Mouse (Mus musculus): Measurements from ENCODE around the gene Slc44a4. TPM values are rescaled to one million over a fixed set of nuclear protein-coding genes. Genes with fewer than 3 reads are reported as not detected.
A peak's percentile ranks its signal among the peaks of the same experiment; 100 is the strongest.

The Slc44a4 gene
- polyA plus RNA-seq, 1 experiment from 2014 or later: not detected

DNA sequence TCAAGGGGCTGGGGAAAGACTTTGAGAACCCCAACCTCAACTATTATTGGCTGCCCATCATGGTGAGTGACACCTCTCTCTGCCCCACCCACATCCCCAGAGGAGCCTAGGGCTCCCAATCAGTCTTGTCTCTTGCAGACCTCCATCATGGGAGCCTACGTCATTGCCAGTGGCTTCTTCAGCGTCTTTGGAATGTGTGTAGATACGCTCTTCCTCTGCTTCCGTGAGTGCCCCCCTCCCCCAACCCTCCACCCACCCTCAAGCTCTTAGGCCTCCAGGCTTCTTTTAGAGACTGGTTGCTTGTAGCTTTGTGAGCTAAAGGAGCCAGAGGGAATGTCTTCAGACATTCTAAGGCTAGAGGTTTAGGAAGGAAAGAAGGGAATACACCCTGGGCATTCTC is 14.6 kb downstream of the Slc44a4 start:
- 0 out of 2 replicates have a peak, but pooled peaks cover 4% of the 10 kb centered on the region for H3K4me1 ChIP-seq (ENCODE audit: control insufficient read depth, insufficient read depth, low read length)
- no peaks in the 10 kb centered on the region for H3K9me3 ChIP-seq (ENCODE audit: control insufficient read depth, low read length)
- no peak overlapping the region for H3K4me3 ChIP-seq (ENCODE audit: low read depth, low read length)
- no peak for DNase-seq (ENCODE audit: low spot score)
- H3K27me3 ChIP-seq (ENCODE audit: control insufficient read depth, insufficient read depth, low read length): no peaks in the 10 kb centered on the region
- H3K4me2 ChIP-seq (ENCODE audit: low read depth): no peak overlapping the region
- no peak overlapping the region for H3K27ac ChIP-seq (ENCODE audit: low read depth, low read length)
- WGBS: 83% methylated on average over 4 of the region's 4 CpGs
- no peak for ATAC-seq (ENCODE audit: insufficient read depth, low FRiP score, low TSS enrichment)
- no peak overlapping the region for H3K9ac ChIP-seq (ENCODE audit: low read length)
- no peaks in the 10 kb centered on the region for H3K36me3 ChIP-seq (ENCODE audit: control insufficient read depth, insufficient read depth, low read length)

DNA sequence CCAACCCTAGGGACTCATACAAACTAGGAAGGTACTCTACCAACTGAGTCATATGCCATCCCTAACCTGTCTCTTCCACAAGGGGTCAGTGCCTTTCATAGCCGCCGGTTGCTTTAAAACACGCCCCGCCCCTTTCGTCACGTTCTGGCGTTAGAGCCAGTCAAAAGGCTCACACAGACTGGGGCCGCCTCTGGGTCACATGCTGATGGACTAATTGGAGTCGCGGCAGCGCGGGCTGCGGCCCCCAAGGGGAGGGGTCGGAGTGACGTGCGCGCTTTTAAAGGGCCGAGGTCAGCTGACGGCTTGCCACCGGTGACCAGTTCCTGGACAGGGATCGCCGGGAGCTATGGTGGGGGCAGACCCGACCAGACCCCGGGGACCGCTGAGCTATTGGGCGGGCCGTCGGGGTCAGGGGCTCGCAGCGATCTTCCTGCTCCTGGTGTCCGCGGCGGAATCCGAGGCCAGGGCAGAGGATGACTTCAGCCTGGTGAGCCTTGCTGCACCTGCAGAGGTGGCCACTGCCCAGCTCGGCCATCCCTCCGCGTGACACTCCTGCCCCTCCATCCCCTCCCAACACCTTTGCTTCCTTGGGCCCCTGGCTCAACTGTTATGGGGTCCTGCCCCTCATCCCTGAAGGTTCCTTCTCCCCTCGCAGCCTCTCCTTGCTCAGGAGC is 16.9 kb downstream of the Slc44a4 start, which contains the start of gene Neu1:
Gene Neu1 (plus strand): TSS at position 193 of the 674 bp plus-strand sequence.
- Histone ChIP-seq H3K4me3 (ENCODE audit: low read depth, low read length) (peak within 1 kb of the TSS; percentile 69), H3K9me3 (ENCODE audit: control insufficient read depth, low read length) (no peaks in the 10 kb centered on the region), H3K4me1 (ENCODE audit: control insufficient read depth, insufficient read depth, low read length) (0 out of 2 replicates have a peak, but pooled peaks cover 4% of the 10 kb centered on the region), H3K27me3 (ENCODE audit: control insufficient read depth, insufficient read depth, low read length) (no peaks in the 10 kb centered on the region), H3K9ac (ENCODE audit: low read length) (peak within 1 kb of the TSS; percentile 67), H3K4me2 (ENCODE audit: low read depth) (peak within 1 kb of the TSS; percentile 97), H3K36me3 (ENCODE audit: control insufficient read depth, insufficient read depth, low read length) (no peaks in the 10 kb centered on the region), H3K27ac (ENCODE audit: low read depth, low read length) (no peak within 1 kb of the TSS)
- WGBS: 1% methylated on average over 38 of the region's 38 CpGs
- ATAC-seq (ENCODE audit: insufficient read depth, low FRiP score, low TSS enrichment) (peak; percentile 97), DNase-seq (ENCODE audit: low spot score) (peak; percentile 97)

DNA sequence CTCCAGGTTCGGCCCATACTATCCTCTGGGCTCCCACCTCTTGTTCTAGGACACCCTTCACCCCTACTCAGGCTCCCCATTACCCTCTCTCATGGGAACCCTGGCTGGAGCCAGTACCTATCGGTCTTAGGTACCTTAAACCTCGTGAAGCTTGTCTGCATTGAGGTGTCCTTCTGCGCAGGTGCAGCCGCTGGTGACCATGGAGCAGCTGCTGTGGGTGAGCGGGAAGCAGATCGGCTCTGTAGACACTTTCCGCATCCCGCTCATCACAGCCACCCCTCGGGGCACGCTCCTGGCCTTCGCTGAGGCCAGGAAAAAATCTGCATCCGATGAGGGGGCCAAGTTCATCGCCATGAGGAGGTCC is 17.5 kb downstream of the Slc44a4 start:
- Histone ChIP-seq H3K36me3 (ENCODE audit: control insufficient read depth, insufficient read depth, low read length) (no peaks in the 10 kb centered on the region), H3K4me1 (ENCODE audit: control insufficient read depth, insufficient read depth, low read length) (0 out of 2 replicates have a peak, but pooled peaks cover 4% of the 10 kb centered on the region), H3K27me3 (ENCODE audit: control insufficient read depth, insufficient read depth, low read length) (no peaks in the 10 kb centered on the region), H3K27ac (ENCODE audit: low read depth, low read length) (no peak overlapping the region), H3K4me2 (ENCODE audit: low read depth) (peak overlapping the region; percentile 97), H3K9ac (ENCODE audit: low read length) (peak overlapping the region; percentile 67), H3K4me3 (ENCODE audit: low read depth, low read length) (peak overlapping the region; percentile 69), H3K9me3 (ENCODE audit: control insufficient read depth, low read length) (no peaks in the 10 kb centered on the region)
- WGBS: 8% methylated on average over 14 of the region's 14 CpGs
- ATAC-seq (ENCODE audit: insufficient read depth, low FRiP score, low TSS enrichment) (no peak), DNase-seq (ENCODE audit: low spot score) (no peak)

DNA sequence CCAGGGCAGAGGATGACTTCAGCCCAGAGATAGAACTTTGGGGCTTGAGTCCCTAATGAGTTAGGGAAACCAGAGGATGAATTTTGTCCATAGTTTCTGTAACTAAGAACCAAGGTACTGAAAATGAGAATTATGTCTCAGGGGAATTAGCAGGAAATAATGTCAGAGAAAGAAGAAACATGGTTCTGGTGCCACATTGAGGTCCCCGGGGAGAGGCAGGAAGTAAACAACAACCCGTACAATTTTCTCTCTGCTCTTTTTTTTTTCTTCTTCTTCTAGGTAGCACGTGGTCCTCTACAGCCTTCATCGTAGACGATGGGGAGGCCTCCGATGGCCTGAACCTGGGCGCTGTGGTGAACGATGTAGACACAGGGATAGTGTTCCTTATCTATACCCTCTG is 18.0 kb downstream of the Slc44a4 start:
- Histone ChIP-seq H3K4me3 (ENCODE audit: low read depth, low read length) (peak overlapping the region; percentile 69; the same call in 1 of the 2 replicates), H3K36me3 (ENCODE audit: control insufficient read depth, insufficient read depth, low read length) (no peaks in the 10 kb centered on the region), H3K4me1 (ENCODE audit: control insufficient read depth, insufficient read depth, low read length) (0 out of 2 replicates have a peak, but pooled peaks cover 4% of the 10 kb centered on the region), H3K4me2 (ENCODE audit: low read depth) (peak overlapping the region; percentile 97), H3K9me3 (ENCODE audit: control insufficient read depth, low read length) (no peaks in the 10 kb centered on the region), H3K27ac (ENCODE audit: low read depth, low read length) (no peak overlapping the region), H3K27me3 (ENCODE audit: control insufficient read depth, insufficient read depth, low read length) (no peaks in the 10 kb centered on the region), H3K9ac (ENCODE audit: low read length) (peak overlapping the region; percentile 67)
- DNase-seq (ENCODE audit: low spot score): no peak
- ATAC-seq (ENCODE audit: insufficient read depth, low FRiP score, low TSS enrichment): no peak
- 92% methylated on average over 8 of the region's 8 CpGs for WGBS

DNA sequence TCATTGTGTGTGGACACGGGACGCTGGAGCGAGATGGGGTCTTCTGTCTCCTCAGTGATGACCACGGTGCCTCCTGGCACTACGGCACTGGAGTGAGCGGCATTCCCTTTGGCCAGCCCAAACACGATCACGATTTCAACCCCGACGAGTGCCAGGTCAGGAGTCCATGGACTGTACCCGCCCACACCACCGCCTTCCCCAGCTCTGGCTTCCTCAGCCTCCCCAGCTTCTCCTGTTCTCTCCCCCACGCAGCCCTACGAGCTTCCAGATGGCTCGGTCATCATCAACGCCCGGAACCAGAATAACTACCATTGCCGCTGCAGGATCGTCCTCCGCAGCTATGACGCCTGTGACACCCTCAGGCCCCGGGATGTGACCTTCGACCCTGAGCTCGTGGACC is 19.8 kb downstream of the Slc44a4 start:
- H3K27ac ChIP-seq (ENCODE audit: low read depth, low read length): no peak overlapping the region
- no peak overlapping the region for H3K4me3 ChIP-seq (ENCODE audit: low read depth, low read length)
- WGBS: 77% methylated on average over 24 of the region's 24 CpGs
- no peaks in the 10 kb centered on the region for H3K9me3 ChIP-seq (ENCODE audit: control insufficient read depth, low read length)
- H3K4me1 ChIP-seq (ENCODE audit: control insufficient read depth, insufficient read depth, low read length): 0 out of 2 replicates have a peak, but pooled peaks cover 4% of the 10 kb centered on the region
- H3K4me2 ChIP-seq (ENCODE audit: low read depth): no peak overlapping the region
- DNase-seq (ENCODE audit: low spot score) (no peak), ATAC-seq (ENCODE audit: insufficient read depth, low FRiP score, low TSS enrichment) (no peak)
- no peaks in the 10 kb centered on the region for H3K27me3 ChIP-seq (ENCODE audit: control insufficient read depth, insufficient read depth, low read length)
- H3K36me3 ChIP-seq (ENCODE audit: control insufficient read depth, insufficient read depth, low read length): no peaks in the 10 kb centered on the region
- no peak overlapping the region for H3K9ac ChIP-seq (ENCODE audit: low read length)

DNA sequence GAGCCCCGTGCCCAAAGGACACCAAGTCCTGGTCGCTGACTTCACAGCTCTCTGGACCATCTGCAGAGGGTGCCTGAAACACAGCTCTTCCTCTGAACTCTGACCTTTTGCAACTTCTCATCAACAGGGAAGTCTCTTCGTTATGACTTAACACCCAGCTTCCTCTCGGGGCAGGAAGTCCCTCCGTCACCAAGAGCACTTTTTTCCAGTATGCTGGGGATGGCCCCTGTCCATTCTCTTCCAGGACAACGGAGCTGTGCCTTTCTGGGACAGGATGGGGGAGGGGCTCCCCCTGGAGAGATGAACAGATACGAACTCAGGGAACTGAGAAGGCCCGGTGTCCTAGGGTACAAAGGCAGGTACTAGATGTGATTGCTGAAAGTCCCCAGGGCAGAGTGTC is 20.6 kb downstream of the Slc44a4 start:
- Histone ChIP-seq H3K9ac (ENCODE audit: low read length) (no peak overlapping the region), H3K4me3 (ENCODE audit: low read depth, low read length) (no peak overlapping the region), H3K4me2 (ENCODE audit: low read depth) (no peak overlapping the region), H3K4me1 (ENCODE audit: control insufficient read depth, insufficient read depth, low read length) (0 out of 2 replicates have a peak, but pooled peaks cover 4% of the 10 kb centered on the region), H3K36me3 (ENCODE audit: control insufficient read depth, insufficient read depth, low read length) (no peaks in the 10 kb centered on the region), H3K9me3 (ENCODE audit: control insufficient read depth, low read length) (no peaks in the 10 kb centered on the region), H3K27ac (ENCODE audit: low read depth, low read length) (no peak overlapping the region), H3K27me3 (ENCODE audit: control insufficient read depth, insufficient read depth, low read length) (no peaks in the 10 kb centered on the region)
- DNase-seq (ENCODE audit: low spot score): no peak
- ATAC-seq (ENCODE audit: insufficient read depth, low FRiP score, low TSS enrichment): no peak
- WGBS: 51% methylated on average over 8 of the region's 8 CpGs

DNA sequence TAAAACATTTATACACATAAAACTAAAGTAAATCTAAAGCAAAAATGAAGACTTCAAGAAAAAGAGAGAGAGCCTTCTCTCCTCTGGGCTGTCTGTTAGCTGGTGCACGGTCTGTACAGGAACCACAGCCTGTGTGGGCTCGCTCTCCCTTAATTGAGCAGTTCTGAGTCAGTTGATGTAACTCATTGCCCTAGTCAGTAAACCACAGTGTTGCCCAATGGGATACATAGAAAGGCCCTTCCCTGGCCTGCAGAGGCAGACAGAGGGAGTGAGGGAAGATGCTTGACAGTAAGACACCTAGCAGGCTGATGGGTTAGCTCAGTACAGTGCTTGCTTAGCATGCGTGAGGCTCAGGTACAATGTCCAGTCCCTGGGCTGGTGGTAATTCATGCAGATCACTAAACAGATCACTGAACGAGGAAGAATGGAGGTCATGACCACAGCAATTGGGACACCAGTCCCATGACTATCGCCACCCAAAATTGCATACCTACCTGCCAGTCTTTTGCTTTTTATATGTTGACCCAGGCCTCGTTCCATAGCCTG is 23.8 kb downstream of the Slc44a4 start:
- H3K36me3 ChIP-seq (ENCODE audit: control insufficient read depth, insufficient read depth, low read length): no peaks in the 10 kb centered on the region
- H3K27me3 ChIP-seq (ENCODE audit: control insufficient read depth, insufficient read depth, low read length): no peaks in the 10 kb centered on the region
- DNase-seq (ENCODE audit: low spot score) (no peak), ATAC-seq (ENCODE audit: insufficient read depth, low FRiP score, low TSS enrichment) (no peak)
- no peak overlapping the region for H3K4me3 ChIP-seq (ENCODE audit: low read depth, low read length)
- H3K9me3 ChIP-seq (ENCODE audit: control insufficient read depth, low read length): no peaks in the 10 kb centered on the region
- H3K4me1 ChIP-seq (ENCODE audit: control insufficient read depth, insufficient read depth, low read length): peaks cover 5% of the 10 kb centered on the region
- no peak overlapping the region for H3K27ac ChIP-seq (ENCODE audit: low read depth, low read length)
- WGBS: 86% methylated on average over 6 of the region's 6 CpGs
- no peak overlapping the region for H3K4me2 ChIP-seq (ENCODE audit: low read depth)
- no peak overlapping the region for H3K9ac ChIP-seq (ENCODE audit: low read length)

DNA sequence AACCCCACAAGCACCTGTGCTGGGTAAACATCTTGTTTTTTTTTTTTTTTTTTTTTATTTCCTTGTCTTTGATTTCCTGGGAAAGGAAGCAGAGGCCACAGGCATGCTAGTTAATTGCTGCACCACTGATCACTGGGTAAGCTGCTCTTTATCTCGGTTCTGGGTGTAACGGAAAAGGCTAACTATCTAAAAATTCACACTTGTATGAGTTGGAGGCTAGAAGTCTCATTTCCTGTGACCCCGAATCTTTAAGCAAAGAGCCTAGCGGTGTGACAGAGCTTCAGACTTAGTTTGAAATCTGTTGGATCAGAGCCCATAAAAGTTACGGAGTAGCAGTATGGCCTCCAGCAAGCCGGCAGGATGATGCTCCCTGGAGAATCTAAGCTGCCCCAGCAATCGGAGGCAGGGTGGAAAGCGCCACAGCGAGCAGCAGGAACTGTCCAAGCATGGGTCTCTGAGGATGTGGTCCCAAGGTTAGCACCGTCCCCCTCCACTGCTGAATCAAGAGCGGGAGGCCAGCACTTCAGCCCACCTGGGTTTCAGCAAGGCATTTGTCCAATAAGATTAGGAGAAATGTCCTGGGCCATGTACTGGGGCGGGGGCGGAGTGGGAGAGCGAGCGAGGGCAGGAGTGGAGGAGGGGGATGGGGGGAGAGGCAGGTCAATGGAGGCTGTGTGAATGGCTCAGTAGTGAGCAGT is 27.2 kb downstream of the Slc44a4 start:
- Histone ChIP-seq H3K4me3 (ENCODE audit: low read depth, low read length) (peak overlapping the region; percentile 19), H3K36me3 (ENCODE audit: control insufficient read depth, insufficient read depth, low read length) (no peaks in the 10 kb centered on the region), H3K9me3 (ENCODE audit: control insufficient read depth, low read length) (no peaks in the 10 kb centered on the region), H3K4me2 (ENCODE audit: low read depth) (peak overlapping the region; percentile 37), H3K27me3 (ENCODE audit: control insufficient read depth, insufficient read depth, low read length) (no peaks in the 10 kb centered on the region), H3K9ac (ENCODE audit: low read length) (no peak overlapping the region), H3K27ac (ENCODE audit: low read depth, low read length) (no peak overlapping the region), H3K4me1 (ENCODE audit: control insufficient read depth, insufficient read depth, low read length) (peaks cover 5% of the 10 kb centered on the region)
- WGBS: 10% methylated on average over 15 of the region's 15 CpGs
- 0 out of 2 replicates have a peak, but pooled peaks have one; percentile 53 for ATAC-seq (ENCODE audit: insufficient read depth, low FRiP score, low TSS enrichment)
- DNase-seq (ENCODE audit: low spot score): no peak
